Mouse (Mus musculus) activated CD4-positive, CD25-positive, alpha-beta regulatory T cell, adult 4 months (primary cell): ENCODE data around the gene Gm49384. TPM values are rescaled to one million over a fixed set of nuclear protein-coding genes. Genes with fewer than 3 reads are reported as not detected.

Experiments
- ATAC-seq: one replicate; pipeline ENCODE4 v1.8.0; 2017
- polyA plus RNA-seq, 2 experiments: library from polyadenylated mRNA; unstranded; fragments of 100-300 nt; shearing (Covaris generic); gene quantifications; one replicate each; pipeline ENCODE4 v1.2.1; 2017

Gm49384 gene
- polyA plus RNA-seq, 2 experiments from 2014 or later, result 8.2 to 9.1 TPM

GRCm38 (mm10) chr12:69198985-69199384 lies 5.1 kb downstream of the Gm49384 start:
- no peak for ATAC-seq

GRCm38 (mm10) chr12:69198164-69198535 lies 5.9 kb downstream of the Gm49384 start, which contains the start of gene Dnaaf2:
TSS of gene Dnaaf2 (minus strand) at chr12:69198429.
- peak; percentile 4 for ATAC-seq

- ATAC-seq, result peak; percentile 70
Measured at GRCm38 (mm10) chr12:69197378-69198163, 6.5 kb downstream of the Gm49384 start.

GRCm38 (mm10) chr12:69196444-69197377 lies 7.4 kb downstream of the Gm49384 start, which contains the start of gene Gm49383:
TSS of gene Gm49383 (minus strand) at chr12:69197104.
- ATAC-seq, result peak; percentile 64

GRCm38 (mm10) chr12:69192637-69193036 lies 11.4 kb downstream of the Gm49384 start:
- no peak for ATAC-seq

- no peak for ATAC-seq
Measured at GRCm38 (mm10) chr12:69191396-69191795, 12.7 kb downstream of the Gm49384 start.

- peak; percentile 53 for ATAC-seq
Measured at GRCm38 (mm10) chr12:69190522-69190921, 13.5 kb downstream of the Gm49384 start.

- ATAC-seq, result no peak
Measured at GRCm38 (mm10) chr12:69190074-69190473, 14.0 kb downstream of the Gm49384 start.

GRCm38 (mm10) chr12:69186811-69187471 lies 17.1 kb downstream of the Gm49384 start:
- ATAC-seq, result no peak

GRCm38 (mm10) chr12:69185371-69185770 lies 18.7 kb downstream of the Gm49384 start:
- no peak for ATAC-seq

- peak; percentile 34 for ATAC-seq
Measured at GRCm38 (mm10) chr12:69184342-69185295, 19.4 kb downstream of the Gm49384 start.

GRCm38 (mm10) chr12:69183583-69184308 lies 20.3 kb downstream of the Gm49384 start, which contains the start of the genes Rpl36al and Mgat2:
TSS of gene Rpl36al (minus strand) at chr12:69184083.
TSS of gene Mgat2 (plus strand) at chr12:69184157.
- ATAC-seq, result peak; percentile 95

GRCm38 (mm10) chr12:69181800-69182199 lies 22.3 kb downstream of the Gm49384 start:
- no peak for ATAC-seq

- ATAC-seq, result no peak
Measured at GRCm38 (mm10) chr12:69179371-69179770, 24.7 kb downstream of the Gm49384 start.

- no peak for ATAC-seq
Measured at GRCm38 (mm10) chr12:69177526-69177925, 26.5 kb downstream of the Gm49384 start.

GRCm38 (mm10) chr12:69175975-69176374 lies 28.1 kb downstream of the Gm49384 start:
- no peak for ATAC-seq

- no peak for ATAC-seq
Measured at GRCm38 (mm10) chr12:69171307-69171706, 32.8 kb downstream of the Gm49384 start.

GRCm38 (mm10) chr12:69168461-69169106 lies 35.5 kb downstream of the Gm49384 start, which contains the start of gene Lrr1:
TSS of gene Lrr1 (plus strand) at chr12:69168814.
- ATAC-seq, result peak; percentile 76

GRCm38 (mm10) chr12:69167656-69168460 lies 36.2 kb downstream of the Gm49384 start:
- no peak for ATAC-seq
